Mouse (Mus musculus): ENCODE results near the gene Gm28042.

GRCm38 (mm10) chr2:119999731-120000130, 27.6 kb upstream of the Gm28042 start:
- TF ChIP-seq CTCF (IDR thresholded peaks at IDR 0.05), result no peak
- no peak; the same call in 1 of the 2 replicates for TF ChIP-seq EP300 (IDR thresholded peaks at IDR 0.05)

All from lung, postnatal 0 days (tissue).